Mouse (Mus musculus) megakaryocyte, embryonic 14.5 days (primary cell): Measurements from ENCODE around the gene Aldh5a1.

ENCODE experiments used
- FLI1 ChIP-seq: IDR thresholded peaks from 2 replicates; pipeline ENCODE4 v1.6.1; 2012; ENCODE audit warnings: low read length, inconsistent platforms, mixed read lengths
- GATA1 ChIP-seq: IDR thresholded peaks from 3 replicates; pipeline ENCODE4 v1.6.1; 2012; ENCODE audit warnings: mixed read lengths, low read length, inconsistent platforms, borderline replicate concordance

DNA sequence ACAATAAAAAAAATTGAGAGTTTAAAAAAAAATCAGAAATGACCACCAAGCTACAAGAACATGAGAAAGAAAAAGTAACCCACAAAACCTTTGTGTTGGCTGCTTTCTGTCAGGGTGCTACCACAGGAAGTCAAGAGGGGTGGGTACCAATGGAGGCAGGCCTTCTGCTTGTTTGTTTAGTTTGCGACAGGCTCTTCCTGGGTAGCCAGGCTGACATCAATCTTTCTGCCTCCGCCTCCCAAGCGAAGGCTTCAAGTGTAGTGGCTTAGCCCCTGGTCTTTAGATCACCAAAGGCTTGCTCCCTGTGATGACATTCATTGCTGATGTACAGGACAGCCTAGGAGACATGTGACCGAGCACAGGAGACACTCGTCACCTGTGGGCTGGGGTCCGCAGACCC, 16.2 kb downstream of the Aldh5a1 start:
- TF ChIP-seq GATA1 (no peak), FLI1 (no peak)
